Mouse (Mus musculus) layer of hippocampus, adult 18-20 months (tissue): Measurements from ENCODE around the gene Gm6408. TPM values are rescaled to one million over a fixed set of nuclear protein-coding genes. Genes with fewer than 3 reads are reported as not detected.

Source experiments
- total RNA-seq, 2 experiments: library from RNA; stranded (reverse); gene quantifications; 2 replicates each; pipeline ENCODE4 v1.2.3; 2021

Gene Gm6408
- total RNA-seq, 2 experiments from 2014 or later: not detected

Other genes with a start within 250 kb of the Gm6408 start
- 100 to 1,000 TPM; 104 to 106 TPM for gene Wasf3, start 97.0 kb upstream of the Gm6408 start, total RNA-seq
- gene Gm6370, start 9.4 kb downstream of the Gm6408 start, total RNA-seq: not detected
- not detected for gene 4930449I24Rik, start 20.4 kb downstream of the Gm6408 start, total RNA-seq
- not detected for gene Gm3402, start 32.2 kb downstream of the Gm6408 start, total RNA-seq
- gene Gm3404, start 43.8 kb downstream of the Gm6408 start, total RNA-seq: not detected
- gene Gm3409, start 55.7 kb downstream of the Gm6408 start, total RNA-seq: not detected
- gene Gm3415, start 74.2 kb downstream of the Gm6408 start, total RNA-seq: not detected
- gene Gpr12, start 103.3 kb downstream of the Gm6408 start, total RNA-seq: 10 to 100 TPM; 33.5 to 37.5 TPM